Mouse (Mus musculus): ENCODE data around the gene Zfp292. TPM values are rescaled to one million over a fixed set of nuclear protein-coding genes. Genes with fewer than 3 reads are reported as not detected.

Gene Zfp292
- polyA plus RNA-seq, 1 experiment from 2014 or later, result 20.3 TPM

- H3K9me3 ChIP-seq (replicated peaks), result no peaks in the 10 kb centered on the region
- H3K27ac ChIP-seq (replicated peaks), result no peak overlapping the region
- no peak overlapping the region for H3K4me2 ChIP-seq
- 93% methylated on average over 3 of the region's 3 CpGs for WGBS
- H3K27me3 ChIP-seq (replicated peaks), result no peaks in the 10 kb centered on the region
- ATAC-seq (ENCODE audit: low FRiP score), result no peak
- no peak overlapping the region for H3K4me3 ChIP-seq (replicated peaks)
- H3K4me1 ChIP-seq, result no peaks in the 10 kb centered on the region
- no peaks in the 10 kb centered on the region for H3K36me3 ChIP-seq
- no peak overlapping the region for H3K9ac ChIP-seq (replicated peaks)
Observed at GRCm38 (mm10) chr4:34786476-34786875, 96.3 kb downstream of the Zfp292 start.

DNA sequence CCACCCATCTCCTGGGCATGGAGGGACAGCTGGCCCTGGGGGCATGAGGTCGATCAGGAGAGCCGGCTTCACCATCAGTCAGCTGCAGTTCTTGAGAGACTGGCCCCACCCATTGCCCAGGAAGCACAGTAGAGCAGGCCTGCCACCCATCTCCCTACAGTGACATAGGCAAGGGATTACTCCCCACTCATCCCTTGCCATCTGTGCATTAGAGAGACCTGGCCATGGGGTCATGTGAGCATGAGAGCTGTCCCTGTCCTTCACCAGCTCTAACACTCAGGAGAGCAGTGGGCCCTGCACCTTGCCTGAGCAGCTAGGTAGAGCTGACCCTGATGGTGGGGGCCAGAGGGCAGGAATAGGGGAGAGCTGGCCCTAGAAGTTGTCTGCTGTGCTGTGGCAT is 97.1 kb downstream of the Zfp292 start:
- Histone ChIP-seq H3K4me1 (no peaks in the 10 kb centered on the region), H3K9me3 (replicated peaks) (no peaks in the 10 kb centered on the region), H3K36me3 (no peaks in the 10 kb centered on the region), H3K27ac (replicated peaks) (no peak overlapping the region), H3K4me3 (replicated peaks) (no peak overlapping the region), H3K4me2 (no peak overlapping the region), H3K27me3 (replicated peaks) (no peaks in the 10 kb centered on the region), H3K9ac (replicated peaks) (no peak overlapping the region)
- 82% methylated on average over 2 of the region's 2 CpGs for WGBS
- no peak for ATAC-seq (ENCODE audit: low FRiP score)

DNA sequence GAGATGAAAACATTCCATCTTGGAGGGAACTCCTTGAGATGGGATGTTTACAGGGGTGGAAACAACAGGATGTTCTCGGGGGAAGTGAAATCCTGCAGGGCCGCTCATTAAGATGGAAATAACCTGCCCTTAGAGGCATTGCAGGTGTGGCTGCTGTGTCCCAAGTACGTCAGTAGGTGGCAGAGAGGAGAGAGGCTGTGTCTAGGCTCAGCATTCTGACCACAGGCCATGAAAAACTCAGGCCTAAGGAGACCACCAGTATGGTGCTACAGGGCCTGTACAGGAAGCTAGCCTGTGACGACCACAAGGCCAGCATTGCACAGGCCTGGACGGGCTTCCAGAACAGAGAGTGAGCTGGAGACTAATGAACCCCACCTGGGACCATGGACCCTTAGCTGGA is 97.9 kb downstream of the Zfp292 start:
- Histone ChIP-seq H3K9ac (replicated peaks) (no peak overlapping the region), H3K4me1 (no peaks in the 10 kb centered on the region), H3K9me3 (replicated peaks) (no peaks in the 10 kb centered on the region), H3K4me3 (replicated peaks) (no peak overlapping the region), H3K4me2 (no peak overlapping the region), H3K36me3 (no peaks in the 10 kb centered on the region), H3K27me3 (replicated peaks) (no peaks in the 10 kb centered on the region), H3K27ac (replicated peaks) (no peak overlapping the region)
- no peak for ATAC-seq (ENCODE audit: low FRiP score)
- WGBS, result 64% methylated on average over 5 of the region's 5 CpGs

DNA sequence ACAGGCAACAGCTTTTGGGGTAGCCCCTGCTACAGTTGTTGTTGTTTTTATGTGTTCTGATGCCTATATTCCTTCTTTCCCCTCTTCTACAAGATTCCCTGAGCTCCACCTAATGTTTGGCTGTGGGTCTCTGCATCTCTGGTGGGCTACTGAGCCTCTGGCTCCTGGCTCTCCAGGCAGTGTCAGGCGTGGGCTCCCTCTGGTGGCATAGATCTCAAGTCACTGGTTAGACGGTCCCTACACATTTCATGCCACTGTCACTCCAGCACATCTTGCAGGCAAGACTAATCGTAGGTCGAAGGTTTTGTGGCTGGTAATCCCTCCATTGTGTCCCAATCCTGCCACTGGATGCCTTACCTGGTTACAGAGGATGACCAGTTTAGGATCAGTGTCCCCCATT is 100.0 kb downstream of the Zfp292 start:
- no peak overlapping the region for H3K4me3 ChIP-seq (replicated peaks)
- 30% methylated on average over 4 of the region's 4 CpGs for WGBS
- H3K27ac ChIP-seq (replicated peaks), result no peak overlapping the region
- no peak overlapping the region for H3K9ac ChIP-seq (replicated peaks)
- H3K9me3 ChIP-seq (replicated peaks), result no peaks in the 10 kb centered on the region
- H3K4me1 ChIP-seq, result peaks cover under 1% of the 10 kb centered on the region; the same call in 1 of the 2 replicates
- H3K27me3 ChIP-seq (replicated peaks), result no peaks in the 10 kb centered on the region
- ATAC-seq (ENCODE audit: low FRiP score), result no peak
- H3K4me2 ChIP-seq, result no peak overlapping the region
- no peaks in the 10 kb centered on the region for H3K36me3 ChIP-seq

DNA sequence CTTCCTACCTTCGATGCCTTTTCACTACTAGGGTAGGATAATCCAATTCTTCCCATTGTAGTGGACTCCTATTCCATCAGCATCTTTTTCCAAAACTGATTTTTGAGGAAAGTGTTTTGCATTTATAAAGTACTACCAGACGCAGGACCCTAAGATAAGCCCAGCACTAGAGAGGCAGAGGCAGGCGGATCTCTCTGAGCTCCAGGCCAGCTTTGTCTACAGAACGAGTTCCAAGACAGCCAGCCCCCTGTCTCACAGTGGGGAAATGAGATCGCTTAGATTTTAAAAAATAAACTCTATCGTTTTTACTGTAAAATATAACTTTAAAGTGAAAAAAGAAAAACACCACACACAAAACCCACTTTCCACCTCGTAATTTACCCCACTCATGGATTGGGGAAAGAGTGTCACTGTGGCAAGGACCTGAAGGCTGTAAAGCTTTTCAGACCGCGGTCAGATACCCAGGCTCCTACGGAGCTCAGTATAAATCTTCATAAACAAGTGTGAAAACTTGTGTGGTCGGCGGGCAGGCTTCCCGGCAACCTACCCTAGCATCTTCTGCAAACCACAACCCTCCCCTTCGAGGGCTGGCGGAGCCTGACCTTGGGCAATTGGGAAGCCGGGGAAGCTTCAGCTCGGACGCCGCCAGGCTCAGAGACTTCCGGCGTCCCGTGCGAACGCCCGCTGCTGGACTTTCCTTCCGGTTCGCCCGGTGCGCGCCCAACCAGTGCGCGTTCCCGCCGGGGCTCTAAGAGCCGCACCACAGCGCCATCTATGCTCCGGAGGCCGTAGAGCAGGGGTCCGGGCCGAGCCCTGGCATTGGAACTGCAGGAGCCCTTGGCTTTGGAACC is 104.9 kb downstream of the Zfp292 start, which contains the start of gene Smim8:
Gene Smim8, minus strand, starts transcription at position 747 of the 851 bp plus-strand sequence.
- Histone ChIP-seq H3K4me2 (peak within 1 kb of the TSS; percentile 68), H3K4me3 (replicated peaks) (peak within 1 kb of the TSS; percentile 66), H3K27ac (replicated peaks) (peak within 1 kb of the TSS; percentile 88), H3K9me3 (replicated peaks) (no peaks in the 10 kb centered on the region), H3K27me3 (replicated peaks) (no peaks in the 10 kb centered on the region), H3K4me1 (peaks cover 7% of the 10 kb centered on the region; the same call in 1 of the 2 replicates), H3K36me3 (no peaks in the 10 kb centered on the region), H3K9ac (replicated peaks) (peak within 1 kb of the TSS; percentile 59)
- 6% methylated on average over 40 of the region's 40 CpGs for WGBS
- ATAC-seq (ENCODE audit: low FRiP score), result peak; percentile 96

DNA sequence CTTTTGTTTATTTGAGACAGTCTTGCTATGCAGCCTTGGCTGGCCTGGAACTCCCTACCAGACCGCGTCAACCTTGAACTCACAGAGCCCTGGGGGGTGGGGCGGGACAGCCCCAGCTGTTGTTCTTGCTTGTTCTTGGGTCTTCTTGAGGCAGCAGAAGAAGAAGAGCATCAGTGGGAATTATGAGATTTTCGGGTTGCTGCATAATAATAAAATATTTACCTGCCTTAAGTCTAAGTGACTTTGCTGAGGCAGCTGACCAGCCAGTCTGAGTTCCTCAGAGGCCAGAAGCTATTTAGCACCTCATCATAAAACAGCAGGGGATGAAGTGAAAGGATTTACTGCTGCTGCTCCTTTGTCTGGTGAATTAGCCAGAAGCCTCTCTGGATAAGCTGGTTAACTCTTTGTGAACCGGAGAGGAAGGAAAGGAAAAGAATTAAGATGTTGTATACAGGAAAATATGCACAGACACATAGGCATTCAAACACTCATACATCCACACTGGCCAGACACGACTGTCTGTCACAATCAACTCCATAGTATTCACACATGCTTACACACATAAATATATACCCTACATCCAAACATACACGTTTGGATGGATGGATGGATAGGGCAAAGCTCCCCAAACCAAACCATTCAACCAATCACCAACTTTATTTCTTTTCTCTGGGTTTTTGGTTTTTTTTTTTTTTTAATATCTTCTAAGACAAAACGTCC is 110.9 kb downstream of the Zfp292 start:
- Histone ChIP-seq H3K36me3 (peaks cover 10% of the 10 kb centered on the region), H3K9ac (replicated peaks) (no peak overlapping the region; the same call in 1 of the 2 replicates), H3K27me3 (replicated peaks) (no peaks in the 10 kb centered on the region), H3K9me3 (replicated peaks) (no peaks in the 10 kb centered on the region), H3K4me2 (no peak overlapping the region), H3K27ac (replicated peaks) (no peak overlapping the region), H3K4me1 (peaks cover 8% of the 10 kb centered on the region), H3K4me3 (replicated peaks) (no peak overlapping the region)
- ATAC-seq (ENCODE audit: low FRiP score), result no peak
- WGBS, result 6% methylated on average over 8 of the region's 8 CpGs

DNA sequence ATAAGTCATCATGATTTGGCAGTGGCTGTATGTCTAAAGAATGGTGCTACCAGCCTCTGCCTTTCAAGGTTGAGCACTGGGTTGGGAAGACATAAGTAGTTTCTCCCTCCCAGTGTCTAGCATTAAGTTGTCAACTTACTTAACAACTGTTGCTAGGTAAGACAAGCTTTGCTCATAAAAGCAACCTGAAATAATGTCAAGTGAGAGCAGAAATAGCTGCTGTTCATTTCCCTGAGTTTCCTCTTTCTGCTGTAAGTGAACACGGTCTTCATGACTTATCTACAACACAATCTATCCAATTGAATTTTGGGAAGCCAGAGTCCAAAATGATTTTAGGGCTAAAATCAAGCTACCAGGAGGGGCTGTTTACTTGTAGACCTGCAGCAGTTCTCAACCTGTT is 126.6 kb downstream of the Zfp292 start, which contains the start of gene Gm136:
Gene Gm136, minus strand, starts transcription at position 101 of the 400 bp plus-strand sequence.
- Histone ChIP-seq H3K4me2 (no peak within 1 kb of the TSS), H3K27ac (replicated peaks) (no peak within 1 kb of the TSS), H3K27me3 (replicated peaks) (no peaks in the 10 kb centered on the region), H3K9me3 (replicated peaks) (no peaks in the 10 kb centered on the region), H3K9ac (replicated peaks) (no peak within 1 kb of the TSS), H3K4me3 (replicated peaks) (no peak within 1 kb of the TSS), H3K4me1 (no peaks in the 10 kb centered on the region), H3K36me3 (no peaks in the 10 kb centered on the region)
- 90% methylated on average over 1 of the region's 1 CpGs for WGBS
- ATAC-seq (ENCODE audit: low FRiP score), result no peak

Other genes starting within 250 kb of the Zfp292 start
- gene Slc35a1, start 195.5 kb downstream of the Zfp292 start, polyA plus RNA-seq (2015; fragmentation: Nextera tagmentation; extraction: Ambion mirVana), result 45.7 and 48.1 TPM in 2 replicates
- 1.7 and 2.2 TPM in 2 replicates for gene Cfap206, start 152.8 kb downstream of the Zfp292 start, polyA plus RNA-seq (2015; fragmentation: Nextera tagmentation; extraction: Ambion mirVana)
- not detected in 2 replicates for gene Gm136, start 126.7 kb downstream of the Zfp292 start, polyA plus RNA-seq (2015; fragmentation: Nextera tagmentation; extraction: Ambion mirVana)
- gene Smim8, start 104.5 kb downstream of the Zfp292 start, polyA plus RNA-seq (2015; fragmentation: Nextera tagmentation; extraction: Ambion mirVana), result 49.6 and 49.9 TPM in 2 replicates
- 0.31 and 0.37 TPM in 2 replicates for gene Cga, start 10.8 kb upstream of the Zfp292 start, polyA plus RNA-seq (2015; fragmentation: Nextera tagmentation; extraction: Ambion mirVana)

Data from neural tube, embryonic 15.5 days (tissue).